Mouse (Mus musculus) CH12.LX (cell line): ENCODE results near the gene Defb20.

ENCODE experiments used
- CTCF ChIP-seq, 2 experiments: IDR thresholded peaks in 1 of 2; conservative IDR thresholded peaks in 1 of 2; 2 replicates each; pipeline ENCODE4 v1.5.1; 2011 to 2012; ENCODE audit warnings: low read depth in 2 of 2, low read length in 2 of 2, improper control_type of control experiment in 1 of 2, inconsistent platforms in 1 of 2, mild to moderate bottlenecking in 1 of 2, moderate library complexity in 1 of 2
- GABPA ChIP-seq: IDR thresholded peaks from 2 replicates; pipeline ENCODE4 v1.6.1; 2012; ENCODE audit warnings: low read depth, low read length, improper control_type of control experiment, inconsistent platforms; ENCODE audit not compliant: insufficient replicate concordance
- MAX ChIP-seq: IDR thresholded peaks from 2 replicates; pipeline ENCODE4 v1.6.1; 2011; ENCODE audit warnings: low read length, improper control_type of control experiment
- MYC ChIP-seq: IDR thresholded peaks from 2 replicates; pipeline ENCODE4 v1.6.1; 2011; ENCODE audit warnings: low read depth, mild to moderate bottlenecking, improper control_type of control experiment, low read length
- POLR2A ChIP-seq: IDR thresholded peaks from 2 replicates; pipeline ENCODE4 v1.6.1; 2011; ENCODE audit warnings: low read depth, mild to moderate bottlenecking, improper control_type of control experiment, low read length
- ZMIZ1 ChIP-seq: IDR thresholded peaks from 2 replicates; pipeline ENCODE4 v1.6.1; 2012; ENCODE audit warnings: low read depth, mild to moderate bottlenecking, inconsistent platforms, low read length, improper control_type of control experiment

GRCm38 (mm10) chr2:152442322-152442721 lies 34.5 kb upstream of the Defb20 start:
- no peak for TF ChIP-seq ZMIZ1
- TF ChIP-seq MAX: no peak
- no peak for TF ChIP-seq POLR2A
- TF ChIP-seq MYC: no peak
- TF ChIP-seq CTCF (conservative IDR thresholded peaks at IDR 0.05 in 1 of 2, IDR thresholded peaks at IDR 0.05 in 1 of 2; ENCODE audit: low read depth in 2 of 2, low read length in 2 of 2): no peak
- no peak for TF ChIP-seq GABPA
